Mouse (Mus musculus): ENCODE measurements at regions not wholly inside any gene's neighbourhood (a gene's known extent, or its start where the extent isn't known, plus 50 kb on each side); places are given as distances from the start of the nearest gene placed in this dataset.

GRCm38 (mm10) chr7:37098950-37099349 lies 401.0 kb downstream of the Tshz3 start:
- WGBS, result 33% methylated on average over 5 of the region's 5 CpGs
- H3K36me3 ChIP-seq (ENCODE audit: control insufficient read depth, insufficient read depth, low read length), result no peaks in the 10 kb centered on the region
- no peaks in the 10 kb centered on the region for H3K27me3 ChIP-seq (replicated peaks; ENCODE audit: control insufficient read depth, insufficient read depth, low read length)
- H3K4me3 ChIP-seq (ENCODE audit: low read length), result no peak overlapping the region
- no peaks in the 10 kb centered on the region for H3K4me1 ChIP-seq (ENCODE audit: control insufficient read depth, insufficient read depth, low read length)
- no peak overlapping the region for H3K4me2 ChIP-seq (ENCODE audit: low read depth, low read length)
- no peak for ATAC-seq
- H3K9ac ChIP-seq (ENCODE audit: low read depth, low read length), result no peak overlapping the region
- H3K27ac ChIP-seq (ENCODE audit: low read length), result no peak overlapping the region
- H3K9me3 ChIP-seq (ENCODE audit: control insufficient read depth, low read length), result no peaks in the 10 kb centered on the region

GRCm38 (mm10) chr7:37104671-37105070 lies 406.8 kb downstream of the Tshz3 start:
- no peaks in the 10 kb centered on the region for H3K4me1 ChIP-seq (ENCODE audit: control insufficient read depth, insufficient read depth, low read length)
- H3K27ac ChIP-seq (ENCODE audit: low read length), result no peak overlapping the region
- H3K4me2 ChIP-seq (ENCODE audit: low read depth, low read length), result no peak overlapping the region
- H3K27me3 ChIP-seq (replicated peaks; ENCODE audit: control insufficient read depth, insufficient read depth, low read length), result no peaks in the 10 kb centered on the region
- WGBS, result 63% methylated on average over 9 of the region's 9 CpGs
- H3K36me3 ChIP-seq (ENCODE audit: control insufficient read depth, insufficient read depth, low read length), result no peaks in the 10 kb centered on the region
- no peak overlapping the region for H3K9ac ChIP-seq (ENCODE audit: low read depth, low read length)
- H3K9me3 ChIP-seq (ENCODE audit: control insufficient read depth, low read length), result no peaks in the 10 kb centered on the region
- ATAC-seq, result no peak
- no peak overlapping the region for H3K4me3 ChIP-seq (ENCODE audit: low read length)

GRCm38 (mm10) chr7:37111071-37111470 lies 413.2 kb downstream of the Tshz3 start:
- Histone ChIP-seq H3K9me3 (ENCODE audit: control insufficient read depth, low read length) (no peaks in the 10 kb centered on the region), H3K27ac (ENCODE audit: low read length) (no peak overlapping the region), H3K27me3 (replicated peaks; ENCODE audit: control insufficient read depth, insufficient read depth, low read length) (no peaks in the 10 kb centered on the region), H3K4me1 (ENCODE audit: control insufficient read depth, insufficient read depth, low read length) (no peaks in the 10 kb centered on the region), H3K4me2 (ENCODE audit: low read depth, low read length) (no peak overlapping the region), H3K4me3 (ENCODE audit: low read length) (no peak overlapping the region), H3K36me3 (ENCODE audit: control insufficient read depth, insufficient read depth, low read length) (no peaks in the 10 kb centered on the region), H3K9ac (ENCODE audit: low read depth, low read length) (no peak overlapping the region)
- 74% methylated on average over 6 of the region's 6 CpGs for WGBS
- no peak for ATAC-seq

- WGBS, result 87% methylated on average over 4 of the region's 4 CpGs
- H3K36me3 ChIP-seq (ENCODE audit: control insufficient read depth, insufficient read depth, low read length), result no peaks in the 10 kb centered on the region
- no peak overlapping the region for H3K4me3 ChIP-seq (ENCODE audit: low read length)
- H3K27me3 ChIP-seq (replicated peaks; ENCODE audit: control insufficient read depth, insufficient read depth, low read length), result no peaks in the 10 kb centered on the region
- no peak for ATAC-seq
- no peak overlapping the region for H3K4me2 ChIP-seq (ENCODE audit: low read depth, low read length)
- no peaks in the 10 kb centered on the region for H3K4me1 ChIP-seq (ENCODE audit: control insufficient read depth, insufficient read depth, low read length)
- no peak overlapping the region for H3K9ac ChIP-seq (ENCODE audit: low read depth, low read length)
- no peak overlapping the region for H3K27ac ChIP-seq (ENCODE audit: low read length)
- H3K9me3 ChIP-seq (ENCODE audit: control insufficient read depth, low read length), result no peaks in the 10 kb centered on the region
Measured at GRCm38 (mm10) chr7:37120776-37121175, 422.9 kb downstream of the Tshz3 start.

- no peaks in the 10 kb centered on the region for H3K9me3 ChIP-seq (ENCODE audit: control insufficient read depth, low read length)
- no peak for ATAC-seq
- H3K4me2 ChIP-seq (ENCODE audit: low read depth, low read length), result no peak overlapping the region
- H3K4me3 ChIP-seq (ENCODE audit: low read length), result no peak overlapping the region
- H3K36me3 ChIP-seq (ENCODE audit: control insufficient read depth, insufficient read depth, low read length), result no peaks in the 10 kb centered on the region
- no peak overlapping the region for H3K27ac ChIP-seq (ENCODE audit: low read length)
- H3K9ac ChIP-seq (ENCODE audit: low read depth, low read length), result no peak overlapping the region
- no peaks in the 10 kb centered on the region for H3K27me3 ChIP-seq (replicated peaks; ENCODE audit: control insufficient read depth, insufficient read depth, low read length)
- no peaks in the 10 kb centered on the region for H3K4me1 ChIP-seq (ENCODE audit: control insufficient read depth, insufficient read depth, low read length)
- 78% methylated on average over 12 of the region's 12 CpGs for WGBS
Measured at GRCm38 (mm10) chr7:37140191-37140590, 442.3 kb downstream of the Tshz3 start.

GRCm38 (mm10) chr7:37142780-37143179 lies 444.9 kb downstream of the Tshz3 start:
- Histone ChIP-seq H3K27me3 (replicated peaks; ENCODE audit: control insufficient read depth, insufficient read depth, low read length) (no peaks in the 10 kb centered on the region), H3K4me2 (ENCODE audit: low read depth, low read length) (no peak overlapping the region), H3K9me3 (ENCODE audit: control insufficient read depth, low read length) (no peaks in the 10 kb centered on the region), H3K4me1 (ENCODE audit: control insufficient read depth, insufficient read depth, low read length) (peaks cover 4% of the 10 kb centered on the region; the same call in 1 of the 2 replicates), H3K36me3 (ENCODE audit: control insufficient read depth, insufficient read depth, low read length) (no peaks in the 10 kb centered on the region), H3K9ac (ENCODE audit: low read depth, low read length) (no peak overlapping the region), H3K4me3 (ENCODE audit: low read length) (no peak overlapping the region), H3K27ac (ENCODE audit: low read length) (no peak overlapping the region)
- 77% methylated on average over 5 of the region's 5 CpGs for WGBS
- ATAC-seq, result no peak

- Histone ChIP-seq H3K4me1 (ENCODE audit: control insufficient read depth, insufficient read depth, low read length) (peaks cover 4% of the 10 kb centered on the region; the same call in 1 of the 2 replicates), H3K27me3 (replicated peaks; ENCODE audit: control insufficient read depth, insufficient read depth, low read length) (no peaks in the 10 kb centered on the region), H3K27ac (ENCODE audit: low read length) (no peak overlapping the region), H3K9ac (ENCODE audit: low read depth, low read length) (no peak overlapping the region), H3K9me3 (ENCODE audit: control insufficient read depth, low read length) (no peaks in the 10 kb centered on the region), H3K4me3 (ENCODE audit: low read length) (no peak overlapping the region), H3K36me3 (ENCODE audit: control insufficient read depth, insufficient read depth, low read length) (no peaks in the 10 kb centered on the region), H3K4me2 (ENCODE audit: low read depth, low read length) (no peak overlapping the region)
- 47% methylated on average over 6 of the region's 6 CpGs for WGBS
- ATAC-seq, result no peak
Measured at GRCm38 (mm10) chr7:37144303-37144702, 446.4 kb downstream of the Tshz3 start.

GRCm38 (mm10) chr7:37149711-37150110 lies 451.8 kb downstream of the Tshz3 start:
- H3K9me3 ChIP-seq (ENCODE audit: control insufficient read depth, low read length), result no peaks in the 10 kb centered on the region
- H3K36me3 ChIP-seq (ENCODE audit: control insufficient read depth, insufficient read depth, low read length), result no peaks in the 10 kb centered on the region
- H3K4me3 ChIP-seq (ENCODE audit: low read length), result no peak overlapping the region
- H3K4me2 ChIP-seq (ENCODE audit: low read depth, low read length), result no peak overlapping the region
- 58% methylated on average over 5 of the region's 5 CpGs for WGBS
- peaks cover 4% of the 10 kb centered on the region; the same call in 1 of the 2 replicates for H3K4me1 ChIP-seq (ENCODE audit: control insufficient read depth, insufficient read depth, low read length)
- no peak overlapping the region for H3K27ac ChIP-seq (ENCODE audit: low read length)
- ATAC-seq, result no peak
- no peaks in the 10 kb centered on the region for H3K27me3 ChIP-seq (replicated peaks; ENCODE audit: control insufficient read depth, insufficient read depth, low read length)
- H3K9ac ChIP-seq (ENCODE audit: low read depth, low read length), result no peak overlapping the region

GRCm38 (mm10) chr7:37159801-37160200 lies 461.9 kb downstream of the Tshz3 start:
- no peaks in the 10 kb centered on the region for H3K36me3 ChIP-seq (ENCODE audit: control insufficient read depth, insufficient read depth, low read length)
- no peaks in the 10 kb centered on the region for H3K4me1 ChIP-seq (ENCODE audit: control insufficient read depth, insufficient read depth, low read length)
- 33% methylated on average over 8 of the region's 8 CpGs for WGBS
- no peaks in the 10 kb centered on the region for H3K9me3 ChIP-seq (ENCODE audit: control insufficient read depth, low read length)
- no peak overlapping the region for H3K4me3 ChIP-seq (ENCODE audit: low read length)
- no peaks in the 10 kb centered on the region for H3K27me3 ChIP-seq (replicated peaks; ENCODE audit: control insufficient read depth, insufficient read depth, low read length)
- H3K27ac ChIP-seq (ENCODE audit: low read length), result no peak overlapping the region
- H3K9ac ChIP-seq (ENCODE audit: low read depth, low read length), result no peak overlapping the region
- no peak overlapping the region for H3K4me2 ChIP-seq (ENCODE audit: low read depth, low read length)
- ATAC-seq, result no peak

- Histone ChIP-seq H3K4me3 (ENCODE audit: low read length) (no peak overlapping the region), H3K4me1 (ENCODE audit: control insufficient read depth, insufficient read depth, low read length) (no peaks in the 10 kb centered on the region), H3K36me3 (ENCODE audit: control insufficient read depth, insufficient read depth, low read length) (no peaks in the 10 kb centered on the region), H3K27me3 (replicated peaks; ENCODE audit: control insufficient read depth, insufficient read depth, low read length) (no peaks in the 10 kb centered on the region), H3K9ac (ENCODE audit: low read depth, low read length) (no peak overlapping the region), H3K27ac (ENCODE audit: low read length) (no peak overlapping the region), H3K9me3 (ENCODE audit: control insufficient read depth, low read length) (no peaks in the 10 kb centered on the region), H3K4me2 (ENCODE audit: low read depth, low read length) (no peak overlapping the region)
- 71% methylated on average over 10 of the region's 10 CpGs for WGBS
- ATAC-seq, result no peak
Measured at GRCm38 (mm10) chr7:37168883-37169282, 471.0 kb downstream of the Tshz3 start.
